Mouse (Mus musculus): ENCODE measurements at regions not wholly inside any gene's neighbourhood (a gene's known extent, or its start where the extent isn't known, plus 50 kb on each side); places are given as distances from the start of the nearest gene placed in this dataset.

- H3K27me3 ChIP-seq (ENCODE audit: control insufficient read depth, insufficient read depth, insufficient read length): no peaks in the 10 kb centered on the region
- no peak overlapping the region for H3K4me3 ChIP-seq
- H3K36me3 ChIP-seq (ENCODE audit: control insufficient read depth, insufficient read depth): no peaks in the 10 kb centered on the region
- H3K79me2 ChIP-seq (ENCODE audit: control insufficient read depth, insufficient read depth): no peaks in the 10 kb centered on the region
- no peak overlapping the region for H3ac ChIP-seq (ENCODE audit: control insufficient read depth, insufficient read length)
- no peak overlapping the region for H3K4me2 ChIP-seq (ENCODE audit: low read depth)
- TF ChIP-seq MYOD1 (IDR thresholded peaks at IDR 0.05; ENCODE audit: control insufficient read depth in 1 of 3, insufficient read length in 2 of 3, low read depth in 2 of 3) (no peak), TCF3 (IDR thresholded peaks at IDR 0.05; ENCODE audit: insufficient read length, low read depth) (no peak), REST (IDR thresholded peaks at IDR 0.05; ENCODE audit: insufficient read depth, insufficient read length) (no peak), MAX (IDR thresholded peaks at IDR 0.05; ENCODE audit: low read depth) (no peak), SRF (IDR thresholded peaks at IDR 0.05; ENCODE audit: control insufficient read depth, insufficient read length, low read depth) (no peak), CEBPB (IDR thresholded peaks at IDR 0.05; ENCODE audit: insufficient read depth, poor library complexity, severe bottlenecking) (no peak), POLR2A (IDR thresholded peaks at IDR 0.05; ENCODE audit: insufficient read length, low read depth) (no peak), USF1 (IDR thresholded peaks at IDR 0.05; ENCODE audit: low read depth) (no peak), POLR2AphosphoS2 (IDR thresholded peaks at IDR 0.05; ENCODE audit: insufficient read length, low read depth) (no peak), MYOG (IDR thresholded peaks at IDR 0.05; ENCODE audit: control insufficient read depth in 1 of 3, insufficient read depth in 1 of 3, insufficient read length in 2 of 3, low read depth in 2 of 3) (no peak), TCF12 (IDR thresholded peaks at IDR 0.05; ENCODE audit: insufficient read depth, poor library complexity, severe bottlenecking) (no peak), E2F4 (IDR thresholded peaks at IDR 0.05; ENCODE audit: insufficient read depth) (no peak)
Observed at GRCm38 (mm10) chr8:30923301-30924159, 2505.0 kb upstream of the 5930422O12Rik start.

GRCm38 (mm10) chr8:30924160-30924534 is 2504.4 kb upstream of the 5930422O12Rik start:
- Histone ChIP-seq H3K36me3 (ENCODE audit: control insufficient read depth, insufficient read depth) (no peaks in the 10 kb centered on the region), H3ac (ENCODE audit: control insufficient read depth, insufficient read length) (no peak overlapping the region), H3K27me3 (ENCODE audit: control insufficient read depth, insufficient read depth, insufficient read length) (no peaks in the 10 kb centered on the region), H3K79me2 (ENCODE audit: control insufficient read depth, insufficient read depth) (no peaks in the 10 kb centered on the region), H3K4me2 (ENCODE audit: low read depth) (no peak overlapping the region), H3K4me3 (no peak overlapping the region)
- TF ChIP-seq MAX (IDR thresholded peaks at IDR 0.05; ENCODE audit: low read depth): no peak
- TF ChIP-seq USF1 (IDR thresholded peaks at IDR 0.05; ENCODE audit: low read depth): no peak
- no peak for TF ChIP-seq MYOG (IDR thresholded peaks at IDR 0.05; ENCODE audit: control insufficient read depth in 1 of 3, insufficient read depth in 1 of 3, insufficient read length in 2 of 3, low read depth in 2 of 3)
- TF ChIP-seq TCF3 (IDR thresholded peaks at IDR 0.05; ENCODE audit: insufficient read length, low read depth): no peak
- TF ChIP-seq TCF12 (IDR thresholded peaks at IDR 0.05; ENCODE audit: insufficient read depth, poor library complexity, severe bottlenecking): no peak
- no peak for TF ChIP-seq REST (IDR thresholded peaks at IDR 0.05; ENCODE audit: insufficient read depth, insufficient read length)
- no peak for TF ChIP-seq POLR2A (IDR thresholded peaks at IDR 0.05; ENCODE audit: insufficient read length, low read depth)
- no peak for TF ChIP-seq CEBPB (IDR thresholded peaks at IDR 0.05; ENCODE audit: insufficient read depth, poor library complexity, severe bottlenecking)
- TF ChIP-seq E2F4 (IDR thresholded peaks at IDR 0.05; ENCODE audit: insufficient read depth): no peak
- no peak for TF ChIP-seq POLR2AphosphoS2 (IDR thresholded peaks at IDR 0.05; ENCODE audit: insufficient read length, low read depth)
- TF ChIP-seq MYOD1 (IDR thresholded peaks at IDR 0.05; ENCODE audit: control insufficient read depth in 1 of 3, insufficient read length in 2 of 3, low read depth in 2 of 3): no peak
- no peak for TF ChIP-seq SRF (IDR thresholded peaks at IDR 0.05; ENCODE audit: control insufficient read depth, insufficient read length, low read depth)

- H3K79me2 ChIP-seq (ENCODE audit: control insufficient read depth, insufficient read depth): no peaks in the 10 kb centered on the region
- TF ChIP-seq MAX (IDR thresholded peaks at IDR 0.05; ENCODE audit: low read depth) (no peak), CEBPB (IDR thresholded peaks at IDR 0.05; ENCODE audit: insufficient read depth, poor library complexity, severe bottlenecking) (no peak)
- no peaks in the 10 kb centered on the region for H3K36me3 ChIP-seq (ENCODE audit: control insufficient read depth, insufficient read depth)
- no peak overlapping the region for H3K4me2 ChIP-seq (ENCODE audit: low read depth)
- H3K4me3 ChIP-seq: no peak overlapping the region
- no peak overlapping the region for H3ac ChIP-seq (ENCODE audit: control insufficient read depth, insufficient read length)
- H3K27me3 ChIP-seq (ENCODE audit: control insufficient read depth, insufficient read depth, insufficient read length): no peaks in the 10 kb centered on the region
Observed at GRCm38 (mm10) chr8:30924656-30925055, 2503.9 kb upstream of the 5930422O12Rik start.

GRCm38 (mm10) chr8:30937449-30938075 is 2490.9 kb upstream of the 5930422O12Rik start:
- no peak overlapping the region for H3ac ChIP-seq (ENCODE audit: control insufficient read depth, insufficient read length)
- no peaks in the 10 kb centered on the region for H3K36me3 ChIP-seq (ENCODE audit: control insufficient read depth, insufficient read depth)
- no peaks in the 10 kb centered on the region for H3K27me3 ChIP-seq (ENCODE audit: control insufficient read depth, insufficient read depth, insufficient read length)
- no peak for TF ChIP-seq SRF (IDR thresholded peaks at IDR 0.05; ENCODE audit: control insufficient read depth, insufficient read length, low read depth)
- TF ChIP-seq POLR2AphosphoS2 (IDR thresholded peaks at IDR 0.05; ENCODE audit: insufficient read length, low read depth): no peak
- TF ChIP-seq TCF12 (IDR thresholded peaks at IDR 0.05; ENCODE audit: insufficient read depth, poor library complexity, severe bottlenecking): no peak
- no peak for TF ChIP-seq CEBPB (IDR thresholded peaks at IDR 0.05; ENCODE audit: insufficient read depth, poor library complexity, severe bottlenecking)
- TF ChIP-seq USF1 (IDR thresholded peaks at IDR 0.05; ENCODE audit: low read depth): no peak
- H3K4me2 ChIP-seq (ENCODE audit: low read depth): no peak overlapping the region
- H3K79me2 ChIP-seq (ENCODE audit: control insufficient read depth, insufficient read depth): no peaks in the 10 kb centered on the region
- H3K4me3 ChIP-seq: no peak overlapping the region

- no peak overlapping the region for H3K4me2 ChIP-seq (ENCODE audit: low read depth)
- no peaks in the 10 kb centered on the region for H3K36me3 ChIP-seq (ENCODE audit: control insufficient read depth, insufficient read depth)
- TF ChIP-seq TCF3 (IDR thresholded peaks at IDR 0.05; ENCODE audit: insufficient read length, low read depth) (no peak), USF1 (IDR thresholded peaks at IDR 0.05; ENCODE audit: low read depth) (no peak), E2F4 (IDR thresholded peaks at IDR 0.05; ENCODE audit: insufficient read depth) (no peak), MYOD1 (IDR thresholded peaks at IDR 0.05; ENCODE audit: control insufficient read depth in 1 of 3, insufficient read length in 2 of 3, low read depth in 2 of 3) (no peak), CEBPB (IDR thresholded peaks at IDR 0.05; ENCODE audit: insufficient read depth, poor library complexity, severe bottlenecking) (no peak), TCF12 (IDR thresholded peaks at IDR 0.05; ENCODE audit: insufficient read depth, poor library complexity, severe bottlenecking) (no peak), POLR2AphosphoS2 (IDR thresholded peaks at IDR 0.05; ENCODE audit: insufficient read length, low read depth) (no peak), SRF (IDR thresholded peaks at IDR 0.05; ENCODE audit: control insufficient read depth, insufficient read length, low read depth) (no peak), MAX (IDR thresholded peaks at IDR 0.05; ENCODE audit: low read depth) (no peak), MYOG (IDR thresholded peaks at IDR 0.05; ENCODE audit: control insufficient read depth in 1 of 3, insufficient read depth in 1 of 3, insufficient read length in 2 of 3, low read depth in 2 of 3) (no peak), REST (IDR thresholded peaks at IDR 0.05; ENCODE audit: insufficient read depth, insufficient read length) (no peak), POLR2A (IDR thresholded peaks at IDR 0.05; ENCODE audit: insufficient read length, low read depth) (no peak)
- H3ac ChIP-seq (ENCODE audit: control insufficient read depth, insufficient read length): no peak overlapping the region
- no peaks in the 10 kb centered on the region for H3K79me2 ChIP-seq (ENCODE audit: control insufficient read depth, insufficient read depth)
- H3K4me3 ChIP-seq: no peak overlapping the region
- H3K27me3 ChIP-seq (ENCODE audit: control insufficient read depth, insufficient read depth, insufficient read length): no peaks in the 10 kb centered on the region
Observed at GRCm38 (mm10) chr8:30940901-30941300, 2487.6 kb upstream of the 5930422O12Rik start.
